Mouse (Mus musculus): ENCODE measurements around the gene Arid1b.

Gene Arid1b

DNA sequence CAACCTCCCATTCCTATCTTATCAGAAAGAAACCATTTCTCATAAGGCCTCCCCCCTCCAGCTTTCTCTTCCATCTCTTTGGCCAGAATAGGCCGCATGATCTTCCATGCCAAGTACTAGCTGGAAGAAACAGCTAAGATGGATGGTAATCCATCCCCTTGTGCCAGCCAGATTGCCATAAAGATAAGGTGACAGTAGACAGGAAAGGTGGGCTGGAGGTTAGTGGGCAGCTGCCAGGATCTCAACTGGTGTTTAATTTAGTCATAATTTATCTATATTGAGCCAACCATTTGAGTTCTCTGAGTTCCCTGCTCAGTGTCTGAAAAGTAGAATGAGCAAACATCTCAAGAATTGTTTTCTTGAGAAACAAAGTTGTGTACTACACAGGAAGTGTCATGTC is 391.6 kb downstream of the Arid1b start:
- DNase-seq (ENCODE audit: low spot score), result no peak

DNA sequence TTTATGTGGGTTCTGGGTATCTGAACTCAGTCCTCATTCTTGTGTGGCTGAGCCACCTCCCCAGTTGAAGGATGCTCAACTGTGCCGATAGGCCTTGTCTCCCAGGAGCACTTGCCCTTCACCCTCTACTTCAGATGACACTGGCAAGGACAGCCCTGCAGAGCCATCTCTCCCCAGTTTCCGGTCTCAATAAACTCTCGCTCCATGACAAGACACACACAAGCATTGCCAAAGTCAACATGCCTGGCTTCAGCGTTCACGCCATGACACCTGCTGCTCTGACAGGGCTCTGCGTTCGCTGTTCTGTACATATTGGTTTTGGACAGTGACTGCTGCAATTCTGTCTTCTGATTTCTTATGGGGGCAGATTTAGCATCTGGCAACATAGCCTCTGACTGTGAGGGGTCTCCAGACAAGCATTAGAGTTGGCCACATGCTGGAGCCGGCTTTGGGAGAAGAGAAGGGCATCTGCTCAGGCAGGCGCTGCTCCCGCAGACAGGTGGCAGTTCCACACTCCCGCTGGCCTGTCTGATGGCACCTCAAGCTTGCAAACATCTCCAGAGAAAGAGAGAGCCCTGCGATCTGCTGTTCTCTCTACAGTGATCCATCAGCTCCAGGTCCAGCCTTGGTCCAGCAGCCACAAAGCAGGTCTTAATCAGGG is 392.9 kb downstream of the Arid1b start:
- DNase-seq (ENCODE audit: low spot score), result no peak

DNA sequence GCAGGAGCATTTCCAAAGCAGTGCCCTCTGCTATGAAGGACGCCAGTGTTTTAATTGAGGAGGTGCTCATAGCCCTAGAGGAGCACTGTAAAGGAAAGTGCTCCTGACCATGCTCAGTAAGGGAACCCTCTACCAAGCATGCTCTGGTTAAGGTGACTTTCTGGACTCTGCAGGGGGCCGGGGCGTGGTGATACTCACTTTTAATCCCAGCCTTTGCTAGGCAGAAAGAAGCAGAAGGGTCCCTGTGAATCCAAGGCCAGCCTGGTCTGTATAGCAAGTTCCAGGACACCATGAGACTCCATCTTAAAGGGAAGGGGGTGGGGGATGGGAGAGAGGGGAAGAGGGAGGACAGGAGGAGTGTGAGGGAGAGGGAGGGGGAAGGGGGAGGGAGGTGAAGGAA is 394.2 kb downstream of the Arid1b start:
- DNase-seq (ENCODE audit: low spot score), result no peak

DNA sequence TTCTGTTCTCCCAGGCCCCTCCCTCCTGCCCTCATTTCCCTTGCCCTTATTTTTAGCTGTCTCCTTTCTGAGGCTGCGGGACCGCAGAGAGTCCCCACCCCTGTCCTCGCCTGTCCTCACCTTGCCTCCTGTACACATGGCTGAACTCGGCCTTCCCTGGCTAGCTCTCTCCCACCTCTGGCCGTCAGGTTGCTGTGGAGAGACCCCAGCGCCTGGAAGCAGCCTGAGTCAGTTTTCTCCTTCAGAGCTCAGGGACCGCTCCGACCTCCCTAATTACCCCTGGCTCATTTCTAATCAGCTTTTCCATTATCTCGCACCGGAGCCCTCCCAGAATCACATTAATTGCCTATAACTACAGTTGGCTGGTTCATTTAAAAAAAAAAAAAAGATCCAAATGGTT is 396.6 kb downstream of the Arid1b start:
- no peak for DNase-seq (ENCODE audit: low spot score)

DNA sequence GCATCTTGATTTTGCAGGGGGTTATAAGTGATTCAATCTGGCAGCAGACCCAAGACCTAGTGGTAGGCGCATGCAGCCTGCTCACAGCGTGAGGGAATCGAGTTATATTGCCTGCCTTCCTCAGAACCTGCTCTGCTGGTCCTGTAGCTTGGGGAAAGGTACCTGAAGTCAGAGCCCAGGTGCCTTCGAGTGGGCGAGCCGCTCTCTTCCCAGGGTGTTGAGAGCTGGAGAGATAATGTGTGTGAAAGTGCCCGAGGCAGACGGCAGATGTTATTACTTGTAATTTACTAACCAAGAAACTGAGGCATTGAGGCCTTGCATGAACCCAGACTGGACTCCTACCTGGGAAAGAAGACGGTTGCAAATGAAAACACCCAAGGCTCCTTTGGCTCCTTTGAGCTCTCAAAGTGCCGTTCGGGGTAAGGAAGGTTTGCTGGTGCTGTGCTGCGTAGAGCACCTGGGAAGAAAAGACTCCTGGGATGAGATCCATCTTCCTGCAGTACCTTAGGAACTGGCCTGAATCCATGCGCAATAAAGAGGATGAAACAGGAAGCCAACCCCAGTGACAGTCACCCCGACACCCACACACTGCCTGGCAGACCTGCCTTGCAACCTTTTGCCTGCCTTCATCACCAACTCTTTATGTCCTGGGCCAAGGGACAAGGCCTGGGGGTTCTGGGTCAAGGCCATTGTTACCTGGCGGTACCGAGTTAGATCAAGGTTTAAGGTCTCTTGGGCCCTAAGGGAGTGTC is 401.5 kb downstream of the Arid1b start:
- DNase-seq (ENCODE audit: low spot score), result no peak

DNA sequence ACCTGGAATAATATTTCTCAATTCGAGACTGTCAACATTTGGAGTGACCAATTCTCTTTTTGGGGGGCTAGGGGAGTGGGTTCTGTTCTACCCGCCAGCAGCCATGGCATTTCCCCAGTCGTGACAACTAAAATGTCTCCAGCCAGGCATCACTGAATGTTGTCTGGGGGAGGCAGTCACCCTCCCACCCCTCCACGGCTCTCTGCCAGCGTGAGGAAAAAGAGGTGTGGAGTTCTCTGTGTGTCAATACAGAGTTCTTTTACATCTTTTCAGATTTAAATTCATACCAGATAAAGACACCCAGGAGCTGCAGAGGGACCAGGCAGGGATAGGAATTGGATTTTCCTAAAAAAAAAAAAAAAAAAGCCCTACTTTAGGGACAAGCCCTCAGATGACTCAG is 402.1 kb downstream of the Arid1b start:
- DNase-seq (ENCODE audit: low spot score), result no peak
